Mouse (Mus musculus): ENCODE data around the gene Rex1bd.

Rex1bd gene

DNA sequence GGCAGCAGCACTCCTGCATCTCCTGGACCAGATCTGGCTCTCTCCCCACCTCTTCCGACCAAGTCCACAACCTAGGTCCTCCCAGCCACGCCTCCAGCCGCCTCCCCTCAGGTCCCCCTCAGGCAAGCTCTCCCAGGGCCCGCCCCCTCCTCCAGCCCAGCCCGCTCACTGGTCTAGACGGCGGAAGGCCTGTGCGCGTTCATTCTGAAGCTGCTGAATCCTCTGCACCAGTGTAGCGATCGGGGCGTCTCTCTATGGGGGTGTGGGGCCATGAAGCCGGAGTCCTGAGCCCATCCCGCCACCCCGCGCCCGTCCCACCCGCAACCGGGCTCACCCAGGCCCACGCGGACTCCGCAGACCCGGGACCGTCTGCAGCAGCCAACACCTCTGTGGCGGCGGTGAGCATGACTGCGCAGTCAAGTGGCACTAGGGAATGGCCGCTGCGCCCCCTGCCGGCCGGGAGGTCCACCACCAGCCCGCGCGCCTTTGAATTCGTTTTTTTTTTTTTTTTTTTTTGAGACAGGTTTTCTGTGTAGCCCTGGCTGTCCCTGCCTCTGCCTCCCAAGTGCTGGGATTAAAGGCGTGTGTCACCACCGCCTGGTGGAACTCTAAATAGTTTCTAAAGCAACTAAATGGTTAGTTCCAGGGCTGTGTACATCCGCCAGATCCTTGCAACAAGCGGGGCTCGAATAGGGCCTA is at the start of gene Rex1bd:
Rex1bd (minus strand) TSS at position 425 of the 699 bp plus-strand sequence.
- peak; percentile 94 for DNase-seq (ENCODE audit: low spot score)

DNA sequence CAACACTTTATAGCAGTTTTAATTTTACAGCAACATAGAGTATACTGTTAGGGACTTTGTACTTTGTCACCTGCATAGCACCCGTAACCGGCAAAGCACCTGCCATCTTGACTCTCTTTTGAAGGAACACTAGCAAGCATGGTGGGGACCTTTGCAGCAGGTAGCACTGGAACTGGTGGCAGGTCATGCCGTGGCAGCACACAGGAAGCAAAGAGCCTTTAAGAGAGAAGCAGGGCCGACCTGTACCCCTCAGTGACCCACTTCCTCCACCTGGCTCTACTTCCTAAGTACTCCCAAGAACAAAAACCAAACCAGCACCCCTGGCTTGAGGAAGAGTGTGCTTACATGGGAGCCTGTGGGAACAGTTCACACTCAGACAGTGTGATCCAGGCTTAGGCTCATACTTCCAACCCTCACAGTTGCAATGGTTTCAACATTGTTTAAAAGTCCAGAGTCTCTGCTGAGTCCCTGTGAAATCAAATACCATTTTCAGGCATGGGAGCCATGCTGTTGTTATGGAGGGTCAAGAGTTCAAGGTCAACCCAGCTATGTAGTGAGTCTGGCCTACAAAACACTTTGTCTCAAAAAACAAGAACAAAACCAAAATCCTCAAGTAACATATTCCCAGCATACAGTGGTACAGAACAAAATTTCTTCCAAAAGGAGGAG is 48.7 kb upstream of the Rex1bd start:
- no peak for DNase-seq (ENCODE audit: low spot score)

DNA sequence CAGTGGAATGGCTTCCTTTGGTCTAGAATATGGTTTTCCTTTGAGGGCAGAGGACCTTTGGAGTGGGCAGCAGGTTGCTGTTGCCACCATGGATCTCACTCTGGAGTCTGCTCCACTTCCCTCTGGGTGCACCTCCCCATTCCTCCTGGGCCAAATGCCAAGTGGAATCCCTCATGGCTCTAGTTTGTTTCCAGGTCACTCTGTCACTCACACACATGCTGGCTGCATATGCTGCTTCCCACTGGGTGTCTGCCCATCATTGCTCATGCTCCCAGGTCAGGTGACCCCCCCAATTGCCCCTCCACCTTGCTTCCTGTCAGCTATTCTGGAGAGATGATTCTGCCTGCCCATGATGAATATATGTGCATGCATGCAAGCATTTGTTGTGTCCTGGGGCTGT is 47.2 kb upstream of the Rex1bd start:
- peak; percentile 49 for DNase-seq (ENCODE audit: low spot score)

DNA sequence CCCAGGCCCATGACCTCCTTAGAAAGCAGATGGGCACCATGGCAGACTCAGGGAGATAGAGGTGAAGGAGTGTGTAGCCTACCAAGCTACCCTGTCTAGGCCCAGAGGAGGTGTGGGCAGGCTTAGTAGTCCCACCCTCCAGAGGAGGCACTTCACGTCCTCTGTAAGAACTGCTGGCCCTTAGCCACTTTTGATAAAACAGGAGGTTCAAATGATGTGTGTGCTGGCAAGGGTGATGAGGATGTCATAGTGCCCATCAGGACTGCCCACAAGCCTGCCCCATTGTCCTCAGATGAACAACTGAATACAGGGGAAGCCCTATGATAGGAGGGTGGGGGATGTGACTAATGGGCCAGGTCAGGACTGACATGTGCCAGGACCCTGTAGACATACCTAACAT is 46.3 kb upstream of the Rex1bd start:
- peak; percentile 64 for DNase-seq (ENCODE audit: low spot score)

DNA sequence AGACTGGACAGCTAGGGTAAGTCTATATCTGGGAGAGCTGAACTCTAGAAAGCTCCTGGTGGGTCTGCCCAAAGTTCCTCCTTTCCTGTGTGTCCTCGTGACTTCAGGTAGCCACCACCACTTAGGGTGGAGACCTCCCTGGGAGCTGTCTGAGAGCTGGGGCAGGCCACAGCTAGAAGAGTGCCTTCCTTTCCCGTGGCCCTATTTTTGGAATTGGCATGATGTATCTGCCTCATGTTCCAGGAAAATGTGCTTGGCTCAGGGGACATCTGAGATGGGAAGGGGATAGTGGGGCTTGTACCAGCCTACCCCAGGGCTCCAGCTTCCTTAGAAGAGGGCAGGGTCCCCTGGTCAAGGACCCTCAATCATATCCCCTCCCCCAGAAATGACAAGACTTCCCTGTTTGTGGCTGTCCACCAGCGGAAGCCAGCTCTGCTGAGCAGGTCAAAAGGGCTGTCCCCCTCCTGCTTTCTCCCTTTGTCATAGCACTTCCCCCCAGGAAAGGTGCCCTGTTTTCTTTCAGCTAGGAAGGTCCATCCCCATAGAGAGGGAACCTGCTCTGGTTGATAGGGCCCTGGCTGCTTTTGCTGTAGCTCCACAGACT is 45.1 kb upstream of the Rex1bd start:
- DNase-seq (ENCODE audit: low spot score), result no peak

DNA sequence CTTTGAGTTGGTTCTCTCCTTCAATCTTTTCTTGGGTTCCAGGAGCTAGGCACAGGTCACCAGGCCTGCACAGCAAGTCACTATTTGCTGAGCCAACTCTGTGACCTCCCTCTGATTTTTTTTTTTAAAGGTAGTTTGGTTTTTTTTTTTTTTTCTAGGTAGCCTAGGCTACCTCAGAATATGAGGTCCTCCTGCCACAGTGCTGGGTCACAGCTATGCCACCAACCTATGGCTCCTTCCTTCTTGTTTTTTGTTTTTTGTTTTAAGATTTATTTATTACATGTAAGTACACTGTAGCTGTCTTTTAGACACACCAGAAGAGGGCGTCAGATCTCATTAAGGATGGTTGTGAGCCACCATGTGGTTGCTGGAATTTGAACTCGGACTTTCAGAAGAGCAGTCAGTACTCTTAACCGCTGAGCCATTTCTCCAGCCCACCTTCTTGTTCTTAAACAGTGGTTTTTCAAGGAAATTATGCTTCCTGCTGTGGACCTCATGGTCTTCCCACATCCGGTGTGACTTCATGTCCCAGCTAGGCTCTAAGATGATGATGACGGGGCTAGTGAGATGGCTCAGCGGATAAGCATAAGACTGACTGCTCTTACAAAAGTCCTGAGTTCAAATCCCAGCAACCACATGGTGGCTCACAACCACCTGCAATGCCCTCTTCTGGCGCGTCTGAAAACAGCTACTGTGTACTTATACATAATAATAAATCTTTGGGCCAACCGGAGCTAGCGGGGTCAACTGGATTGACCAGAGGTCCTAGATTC is 43.0 kb upstream of the Rex1bd start:
- DNase-seq (ENCODE audit: low spot score), result no peak

DNA sequence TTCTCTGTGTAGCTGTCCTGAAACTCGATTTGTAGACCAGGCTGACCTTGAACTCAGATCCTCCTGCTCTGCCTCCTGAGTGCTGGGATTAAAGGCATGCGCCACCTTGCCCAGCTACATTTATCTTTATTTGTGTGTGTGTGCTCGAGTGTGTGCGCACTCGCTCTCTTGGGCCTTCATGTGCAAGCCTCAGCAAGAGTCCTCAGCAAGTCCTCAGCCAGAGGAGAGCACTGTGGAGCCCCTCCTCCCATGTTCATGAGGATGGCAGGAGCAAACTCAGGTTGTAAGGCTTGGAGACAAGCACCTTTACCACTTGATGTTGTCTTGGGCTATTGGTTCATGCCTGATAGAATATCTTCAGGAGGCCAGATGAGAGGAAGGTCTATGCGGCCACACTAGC is 41.2 kb upstream of the Rex1bd start:
- no peak for DNase-seq (ENCODE audit: low spot score)

DNA sequence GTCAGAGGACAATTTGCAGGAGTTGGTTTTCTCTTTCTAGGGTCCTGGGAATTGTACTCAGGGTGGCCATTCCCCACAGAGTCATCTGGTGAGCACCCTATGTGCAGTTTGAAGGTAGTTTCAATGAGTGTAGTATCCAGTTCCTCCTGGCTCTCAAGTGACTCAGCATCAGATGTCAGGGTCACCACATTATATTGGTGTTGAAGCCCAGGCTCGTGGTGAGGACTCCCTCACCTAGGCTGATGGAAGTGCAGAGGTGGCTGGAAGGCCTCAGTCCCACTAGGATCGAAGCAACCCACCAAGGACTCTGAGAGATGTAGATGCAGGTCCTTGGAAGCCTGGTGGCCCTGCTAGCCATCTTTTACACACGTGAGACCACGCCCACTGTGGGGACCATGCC is 39.9 kb upstream of the Rex1bd start:
- DNase-seq (ENCODE audit: low spot score), result no peak

DNA sequence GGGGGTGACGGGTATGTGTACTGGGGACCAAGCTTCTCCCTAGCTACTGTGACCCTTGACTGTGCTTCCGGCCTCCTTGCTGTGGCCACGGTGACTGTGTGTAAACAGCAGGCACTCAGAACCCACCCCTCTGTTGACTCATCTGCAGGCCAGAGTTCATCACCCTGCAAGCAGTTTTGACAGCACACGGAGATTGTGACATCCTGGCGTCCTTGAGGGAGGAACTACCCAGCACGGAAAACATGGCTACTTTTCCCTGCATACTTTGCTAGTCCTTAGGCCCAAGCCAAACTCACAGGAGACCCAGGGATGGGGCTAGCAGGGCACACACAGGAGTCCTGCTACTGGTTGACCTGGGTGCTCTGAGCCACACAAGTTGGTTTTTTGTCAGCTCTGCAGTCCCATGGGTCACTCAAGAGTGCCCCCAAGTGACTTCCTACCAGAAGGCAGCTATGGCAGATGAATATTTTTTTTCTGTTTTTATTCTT is 37.7 kb upstream of the Rex1bd start:
- peak; percentile 84 for DNase-seq (ENCODE audit: low spot score)

DNA sequence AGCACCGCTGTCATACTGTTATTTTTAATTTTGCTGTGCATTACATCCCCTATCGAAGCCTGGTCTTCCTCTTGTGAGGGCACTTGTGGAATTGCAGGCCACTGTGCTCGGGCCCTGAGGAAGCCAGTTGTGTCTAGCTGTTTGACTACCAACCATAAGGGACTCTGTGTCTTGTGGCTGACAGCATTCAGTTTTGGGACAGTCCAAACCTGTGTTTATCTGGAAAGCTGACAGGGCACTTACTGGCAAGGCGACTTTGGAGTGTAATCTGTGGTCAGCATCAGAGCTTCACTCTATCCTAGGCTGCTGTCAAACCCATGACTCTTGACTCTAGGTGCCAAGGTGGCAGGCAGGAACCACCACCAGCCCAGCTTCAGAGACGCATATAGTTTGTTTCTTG is 34.5 kb upstream of the Rex1bd start:
- DNase-seq (ENCODE audit: low spot score), result no peak

DNA sequence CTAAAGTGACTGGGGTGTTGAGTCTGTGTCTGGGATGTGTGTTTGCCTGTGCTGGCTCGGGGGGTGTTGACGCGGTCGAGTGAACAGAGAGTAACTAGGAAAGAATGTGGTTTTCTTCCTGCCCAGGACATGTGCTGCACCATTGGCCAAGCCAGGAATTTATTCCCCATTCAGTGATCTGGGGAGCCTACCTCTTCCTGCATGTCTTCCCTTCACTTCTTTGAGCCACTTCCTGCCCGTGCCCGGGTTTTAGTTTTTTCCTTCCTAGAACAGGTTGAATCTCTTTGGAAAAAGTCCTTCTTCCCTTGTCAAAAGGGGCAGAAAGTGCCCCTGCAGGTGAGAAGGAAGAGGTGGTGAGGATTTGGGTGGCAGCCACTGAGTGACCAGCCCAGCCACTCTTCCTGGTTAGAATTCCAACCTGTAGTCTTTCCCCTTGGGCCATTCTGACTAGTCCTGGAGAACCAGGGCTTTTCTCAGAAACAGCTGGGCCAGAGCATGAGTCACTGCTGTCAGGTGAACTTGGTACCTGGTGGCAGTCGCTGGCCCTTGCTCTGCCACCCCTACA is 34.0 kb upstream of the Rex1bd start:
- no peak for DNase-seq (ENCODE audit: low spot score)

DNA sequence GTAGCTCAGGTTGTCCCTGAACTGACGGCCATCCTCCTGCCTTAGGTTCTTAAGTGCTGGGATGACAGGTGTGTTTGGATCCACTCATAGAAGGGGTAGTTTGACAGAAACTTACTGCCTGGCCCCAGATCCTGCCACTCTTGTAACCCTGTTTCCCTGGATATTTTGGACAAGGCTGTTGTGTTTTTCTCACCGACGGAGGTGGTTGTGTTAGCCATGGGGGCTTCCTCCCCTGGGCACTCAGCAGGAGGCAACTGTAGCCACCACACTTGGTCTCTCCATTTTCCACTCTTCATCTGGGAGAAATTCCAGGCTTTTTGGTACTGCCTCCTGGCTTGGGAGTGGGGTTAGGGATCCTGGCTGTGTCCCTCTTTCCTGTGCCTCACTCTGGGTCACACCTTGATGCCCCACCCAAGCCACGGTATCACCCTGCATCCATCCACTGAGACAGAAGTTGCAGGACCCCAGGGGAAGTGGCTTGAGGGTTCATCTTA is 33.5 kb upstream of the Rex1bd start:
- no peak for DNase-seq (ENCODE audit: low spot score)

DNA sequence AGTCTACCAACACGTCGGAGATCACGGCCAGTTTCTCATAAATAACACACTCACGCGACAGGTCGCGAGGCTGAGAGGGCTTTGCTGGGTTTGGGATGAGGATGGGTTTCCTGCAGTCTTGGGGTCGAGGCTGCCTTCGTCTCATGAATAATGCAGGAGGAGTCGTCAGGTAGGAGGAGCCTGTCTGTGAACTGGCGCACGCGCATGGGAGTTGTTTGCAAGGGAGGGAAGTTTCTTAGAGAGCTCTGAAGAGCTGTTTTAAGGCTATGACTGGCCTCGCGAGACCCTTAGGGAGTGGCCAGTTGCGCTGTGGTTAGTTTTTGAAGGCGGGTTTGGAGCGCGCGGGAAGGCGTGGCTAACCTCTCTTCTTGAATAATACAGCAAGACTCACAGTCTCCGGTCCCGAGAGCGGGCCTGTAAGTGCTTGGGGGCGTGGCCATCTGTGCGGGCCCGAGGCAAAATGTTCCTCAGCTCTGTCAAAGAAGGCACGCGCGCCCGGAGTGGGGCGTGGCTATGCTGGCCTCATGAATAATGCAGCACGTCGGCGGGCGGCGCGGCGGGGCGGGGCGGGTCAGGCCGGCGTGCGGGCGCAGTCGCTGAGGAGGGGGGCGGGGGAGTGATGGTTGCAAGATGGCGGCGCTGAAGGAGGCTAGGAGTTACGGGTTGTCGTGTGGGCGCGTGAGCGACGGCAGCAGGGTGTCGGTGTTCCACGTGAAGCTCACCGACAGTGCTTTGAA is 32.7 kb upstream of the Rex1bd start, which contains the start of gene Ell:
Ell (plus strand) TSS at position 381 of the 737 bp plus-strand sequence.
- DNase-seq (ENCODE audit: low spot score), result peak; percentile 100

DNA sequence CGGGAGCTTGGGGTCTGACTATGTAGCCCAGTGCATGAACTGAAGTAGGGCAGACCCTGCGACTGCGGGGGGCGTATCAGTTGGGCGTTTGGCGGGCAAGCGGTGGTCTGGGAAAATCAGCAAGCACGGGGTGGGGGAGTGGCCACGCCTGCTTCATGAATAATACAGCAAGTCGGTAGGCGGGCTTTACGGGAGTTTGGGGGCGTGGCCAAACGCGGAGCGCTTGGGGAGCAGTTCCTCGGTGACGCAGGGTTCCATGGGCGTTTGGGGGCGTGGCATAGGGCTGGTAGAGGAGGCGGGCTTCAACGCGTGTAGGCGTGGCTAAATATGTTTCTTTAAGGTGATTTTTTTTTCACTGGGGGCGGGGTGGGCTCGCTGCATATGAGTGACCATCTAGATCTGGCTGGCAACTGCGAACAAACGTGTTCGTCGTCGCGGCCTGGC is 32.1 kb upstream of the Rex1bd start:
- DNase-seq (ENCODE audit: low spot score), result peak; percentile 100

DNA sequence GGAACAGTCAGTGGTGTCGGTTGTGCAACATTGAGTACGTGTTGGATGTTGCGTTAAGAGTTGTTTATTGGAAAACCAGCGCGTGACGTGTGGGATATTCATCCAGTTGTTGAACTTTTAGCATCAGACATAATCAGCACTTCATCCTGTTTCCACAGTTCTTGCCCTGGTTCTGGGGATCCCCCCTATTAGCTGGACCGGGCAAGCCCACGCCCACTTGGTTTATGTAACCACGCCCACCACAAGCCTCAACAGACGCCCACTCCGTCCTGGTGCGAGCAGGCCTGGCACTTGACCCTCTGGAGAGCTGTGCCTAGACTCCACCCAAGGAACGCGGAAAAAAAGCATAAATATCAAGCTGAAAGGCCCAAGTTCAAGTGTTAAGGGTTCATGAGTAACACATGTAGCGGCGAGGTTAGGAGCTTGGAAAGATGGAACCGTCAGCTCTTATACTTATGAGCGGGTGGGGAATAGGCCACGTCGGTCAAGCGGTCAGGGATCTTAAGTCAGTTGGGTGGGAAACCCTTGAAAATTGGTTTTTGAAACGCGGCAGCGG is 31.6 kb upstream of the Rex1bd start:
- DNase-seq (ENCODE audit: low spot score), result peak; percentile 89

DNA sequence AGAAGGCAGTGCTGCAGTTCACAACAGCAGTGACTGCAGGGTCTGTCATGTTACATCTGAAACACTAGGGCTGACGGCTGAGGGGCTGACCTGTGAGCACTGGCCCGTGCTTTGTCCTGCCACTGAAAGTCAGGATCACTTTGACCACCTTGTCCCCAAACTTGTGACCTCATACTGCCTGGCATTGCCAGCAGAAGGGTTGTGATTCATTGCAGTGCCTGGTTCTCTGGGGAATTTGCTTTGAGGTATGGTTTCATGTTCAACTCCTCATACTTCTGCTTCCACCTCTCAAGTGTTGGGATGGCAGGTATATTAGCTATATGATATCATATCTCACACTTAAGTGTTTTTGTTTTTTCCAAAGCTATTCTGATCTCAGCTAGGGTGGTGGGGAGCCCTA is 29.1 kb upstream of the Rex1bd start:
- no peak for DNase-seq (ENCODE audit: low spot score)

DNA sequence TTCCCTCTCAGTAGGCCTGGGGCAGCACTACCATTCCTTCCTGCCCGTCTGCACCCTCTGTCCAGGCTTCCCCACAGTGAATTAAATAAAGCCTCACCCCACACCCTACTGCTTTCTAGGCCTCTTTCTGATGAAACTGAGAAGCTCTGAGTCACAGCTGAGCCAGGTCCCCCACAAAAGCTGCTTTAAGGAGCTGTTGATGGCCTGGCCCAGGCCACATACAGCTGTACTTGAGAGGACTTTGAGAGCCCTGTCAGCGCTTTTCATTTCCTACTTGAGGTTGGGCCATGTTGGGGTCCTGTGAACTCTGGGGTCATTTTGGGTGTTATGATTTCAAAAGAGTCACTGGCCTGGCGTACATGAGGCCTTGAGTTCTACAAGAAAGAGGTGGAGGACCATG is 28.7 kb upstream of the Rex1bd start:
- no peak for DNase-seq (ENCODE audit: low spot score)

DNA sequence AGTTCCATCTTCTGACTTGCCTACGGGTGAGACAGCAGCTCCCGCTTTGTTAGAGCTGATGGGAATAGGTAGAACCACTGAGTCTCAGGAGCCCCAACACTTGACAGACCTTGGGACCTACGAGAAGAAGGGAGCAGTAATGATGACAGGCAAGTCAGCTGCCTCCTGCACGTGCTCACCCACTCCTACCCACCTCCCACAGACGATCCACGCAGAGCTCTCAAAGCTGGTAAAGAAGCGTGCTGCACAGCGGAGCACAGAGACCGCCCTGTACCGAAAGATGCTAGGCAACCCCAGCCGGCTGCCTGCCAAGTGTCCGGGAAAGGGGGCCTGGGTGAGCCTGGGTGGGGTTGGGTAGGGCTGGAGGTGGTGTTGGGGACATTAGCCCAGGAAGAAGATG is 27.7 kb upstream of the Rex1bd start:
- no peak for DNase-seq (ENCODE audit: low spot score)

DNA sequence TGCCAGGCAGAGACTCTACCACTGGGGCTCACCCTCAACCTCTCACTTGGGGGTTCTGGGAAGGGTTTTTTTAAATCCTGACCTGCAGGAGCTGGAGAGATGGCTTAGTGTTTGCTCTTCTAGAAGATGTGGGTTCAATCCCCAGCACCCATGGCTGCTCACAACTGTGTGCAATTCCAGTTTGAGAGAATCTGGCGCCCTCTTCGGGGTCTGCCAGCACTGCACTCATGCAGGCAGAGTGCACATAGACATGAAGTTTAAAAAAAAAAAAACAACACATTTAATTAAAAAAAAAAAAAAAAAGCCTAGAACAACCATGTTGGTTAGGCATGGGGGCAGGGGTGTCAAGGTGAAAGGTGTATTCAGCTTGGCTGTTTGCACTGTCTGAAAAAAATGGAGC is 23.8 kb upstream of the Rex1bd start:
- DNase-seq (ENCODE audit: low spot score), result no peak

DNA sequence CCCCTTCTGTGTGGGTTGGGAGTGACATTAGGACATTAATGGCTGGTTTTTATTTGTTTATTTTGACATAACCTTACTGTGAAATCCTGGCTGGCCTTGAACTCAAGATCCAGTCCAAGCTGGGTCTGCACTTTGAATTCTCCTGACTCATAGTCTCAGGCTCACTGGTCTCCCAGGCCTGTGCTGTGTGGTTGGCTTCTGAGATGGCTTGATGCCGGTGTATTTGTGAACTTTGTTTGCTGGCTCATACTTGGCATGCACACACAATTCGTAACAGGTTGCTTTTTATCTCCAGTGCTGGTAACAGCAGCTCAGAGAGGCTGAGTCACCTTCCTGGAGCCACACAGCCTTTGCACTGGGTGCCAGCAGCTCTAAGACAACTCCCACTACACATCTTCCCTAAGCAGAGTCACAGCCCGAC is 23.2 kb upstream of the Rex1bd start:
- DNase-seq (ENCODE audit: low spot score), result no peak

DNA sequence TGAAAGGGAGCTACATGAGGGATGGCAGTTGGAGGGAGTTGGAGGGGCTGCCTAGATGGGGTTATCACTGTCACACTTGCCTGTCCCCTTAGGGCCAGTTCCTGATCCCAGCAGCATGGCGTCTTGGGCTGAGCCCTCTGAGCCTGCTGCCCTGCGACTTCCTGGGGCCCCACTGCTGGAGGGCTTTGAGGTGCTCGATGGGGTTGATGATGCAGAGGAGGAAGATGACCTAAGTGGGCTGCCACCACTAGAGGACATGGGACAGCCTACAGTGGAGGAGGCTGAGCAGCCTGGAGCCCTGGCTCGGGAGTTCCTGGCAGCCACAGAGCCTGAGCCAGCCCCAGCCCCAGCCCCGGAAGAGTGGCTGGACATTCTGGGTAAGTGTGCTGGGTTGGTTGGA is 22.7 kb upstream of the Rex1bd start:
- no peak for DNase-seq (ENCODE audit: low spot score)

Data from lung, postnatal 25 days (tissue).